Mouse (Mus musculus) neural tube, embryonic 12.5 days (tissue): ENCODE results near the gene Nphp4. TPM values are rescaled to one million over a fixed set of nuclear protein-coding genes. Genes with fewer than 3 reads are reported as not detected.

ENCODE experiments used
- ATAC-seq: fragments of 200-750 bp; cut with Nextera tagmentation; 2 replicates; pipeline ENCODE4 v1.8.0; 2017; ENCODE audit warnings: low read depth, mild to moderate bottlenecking, moderate TSS enrichment, moderate library complexity; ENCODE audit not compliant: low FRiP score
- H3K27ac ChIP-seq: fragments of 300-500 bp; sonication (generic); 2 replicates; pipeline ENCODE4 v1.5.1; 2016
- H3K27me3 ChIP-seq: fragments of 300-500 bp; sonication (generic); replicated peaks from 2 replicates; pipeline ENCODE4 v1.6.1; 2016; ENCODE audit warnings: mild to moderate bottlenecking
- H3K36me3 ChIP-seq: fragments of 300-500 bp; sonication (generic); 2 replicates; pipeline ENCODE4 v1.6.1; 2016; ENCODE audit warnings: mild to moderate bottlenecking
- H3K4me1 ChIP-seq: fragments of 300-500 bp; sonication (generic); 2 replicates; pipeline ENCODE4 v1.6.1; 2016
- H3K4me2 ChIP-seq: fragments of 300-500 bp; sonication (generic); replicated peaks from 2 replicates; pipeline ENCODE4 v1.6.1; 2016; ENCODE audit warnings: mild to moderate bottlenecking
- H3K4me3 ChIP-seq: fragments of 300-500 bp; sonication (generic); 2 replicates; pipeline ENCODE4 v1.5.1; 2016
- H3K9ac ChIP-seq: fragments of 300-500 bp; sonication (generic); 2 replicates; pipeline ENCODE4 v1.6.1; 2016; ENCODE audit warnings: mild to moderate bottlenecking
- H3K9me3 ChIP-seq: fragments of 300-500 bp; sonication (generic); 2 replicates; pipeline ENCODE4 v1.6.1; 2016; ENCODE audit warnings: mild to moderate bottlenecking
- WGBS: fragments of 180-500 bp; shearing (Covaris S2); methylation state at CpG from one replicate; pipeline ENCODE4 v1.1.7; 2016; 5-methylcytosine and 5-hydroxymethylcytosine counted together
- polyA plus RNA-seq: library from polyadenylated mRNA; unstranded; fragments of >200 nt; fragmentation: Nextera tagmentation; extraction: Ambion mirVana; gene quantifications from 2 replicates; pipeline ENCODE4 v1.2.1, GENCODE M21; 2016

Nphp4 gene
- polyA plus RNA-seq, 1 experiment from 2014 or later, result 7.2 TPM

DNA sequence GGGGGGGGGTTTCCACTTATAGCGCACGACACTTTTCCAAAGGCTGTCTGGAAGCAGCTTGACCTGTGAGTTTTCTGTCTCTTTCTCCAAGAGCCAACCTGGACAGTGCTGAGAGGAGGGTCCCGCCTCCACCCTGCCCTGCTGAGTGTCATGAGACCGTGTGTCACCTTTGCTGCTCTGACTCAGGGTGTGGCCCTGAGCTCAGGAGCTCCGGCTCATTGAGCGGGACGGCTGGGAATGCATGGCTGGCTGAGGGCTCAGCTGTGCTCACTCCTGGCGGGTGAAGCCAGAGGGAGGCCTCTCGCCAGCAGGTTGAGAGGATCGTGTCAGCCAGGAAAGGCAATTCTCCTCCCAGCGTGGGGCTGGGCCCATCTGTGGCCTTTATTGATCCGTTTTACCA, 97.8 kb downstream of the Nphp4 start:
- no peaks in the 10 kb centered on the region for H3K36me3 ChIP-seq
- WGBS, result 56% methylated on average over 12 of the region's 12 CpGs
- H3K4me2 ChIP-seq, result no peak overlapping the region
- H3K9ac ChIP-seq, result no peak overlapping the region
- H3K27me3 ChIP-seq, result no peaks in the 10 kb centered on the region
- H3K27ac ChIP-seq, result no peak overlapping the region
- H3K9me3 ChIP-seq, result no peaks in the 10 kb centered on the region
- H3K4me1 ChIP-seq, result no peaks in the 10 kb centered on the region
- H3K4me3 ChIP-seq, result no peak overlapping the region
- no peak for ATAC-seq

DNA sequence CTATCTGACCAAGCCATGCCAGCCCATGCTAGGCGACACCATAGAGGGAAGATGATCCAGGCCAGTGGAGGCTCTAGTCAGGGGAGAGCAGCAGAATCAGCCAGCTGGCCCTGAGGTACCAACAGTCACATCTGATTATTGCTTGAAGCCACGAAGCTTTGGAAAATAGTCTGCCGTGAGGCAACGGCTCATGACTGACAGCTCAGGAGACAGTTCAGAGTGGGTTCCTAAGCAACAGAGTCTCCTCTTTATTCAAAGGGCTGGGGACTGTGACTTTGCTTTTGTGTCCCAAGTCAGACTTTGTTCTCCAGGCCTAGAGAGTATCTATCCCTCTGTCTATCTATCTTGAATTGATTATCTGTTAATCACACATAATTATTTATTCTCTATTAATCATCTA, 100.3 kb downstream of the Nphp4 start:
- 75% methylated on average over 4 of the region's 4 CpGs for WGBS
- H3K4me2 ChIP-seq, result no peak overlapping the region
- no peak overlapping the region for H3K27ac ChIP-seq
- H3K27me3 ChIP-seq, result no peaks in the 10 kb centered on the region
- no peak for ATAC-seq
- H3K36me3 ChIP-seq, result no peaks in the 10 kb centered on the region
- no peak overlapping the region for H3K9ac ChIP-seq
- H3K4me1 ChIP-seq, result no peaks in the 10 kb centered on the region
- no peaks in the 10 kb centered on the region for H3K9me3 ChIP-seq
- H3K4me3 ChIP-seq, result no peak overlapping the region

DNA sequence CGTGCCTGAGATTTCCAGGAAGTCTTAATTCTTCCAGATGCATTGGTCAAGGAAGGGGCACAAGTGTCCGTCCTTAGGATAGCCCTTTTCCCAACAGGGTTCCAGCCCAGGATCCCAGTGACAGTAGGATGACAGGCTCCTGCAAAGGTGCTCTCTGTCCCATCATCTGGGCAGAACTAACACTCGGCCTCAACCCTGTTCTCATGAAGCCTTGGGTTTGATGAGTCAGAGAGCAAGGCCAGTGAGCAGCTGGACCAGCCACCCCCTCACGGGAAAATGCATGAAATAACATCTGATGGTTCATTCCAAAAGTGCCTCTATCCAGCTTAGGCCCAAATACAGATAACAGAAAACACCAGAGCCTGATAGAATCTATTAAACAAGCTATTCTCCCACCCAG, 103.5 kb downstream of the Nphp4 start:
- Histone ChIP-seq H3K27me3 (no peaks in the 10 kb centered on the region), H3K36me3 (no peaks in the 10 kb centered on the region), H3K9me3 (no peaks in the 10 kb centered on the region), H3K4me2 (no peak overlapping the region), H3K4me1 (no peaks in the 10 kb centered on the region), H3K27ac (no peak overlapping the region), H3K9ac (no peak overlapping the region), H3K4me3 (no peak overlapping the region)
- WGBS, result 81% methylated on average over 4 of the region's 4 CpGs
- no peak for ATAC-seq

DNA sequence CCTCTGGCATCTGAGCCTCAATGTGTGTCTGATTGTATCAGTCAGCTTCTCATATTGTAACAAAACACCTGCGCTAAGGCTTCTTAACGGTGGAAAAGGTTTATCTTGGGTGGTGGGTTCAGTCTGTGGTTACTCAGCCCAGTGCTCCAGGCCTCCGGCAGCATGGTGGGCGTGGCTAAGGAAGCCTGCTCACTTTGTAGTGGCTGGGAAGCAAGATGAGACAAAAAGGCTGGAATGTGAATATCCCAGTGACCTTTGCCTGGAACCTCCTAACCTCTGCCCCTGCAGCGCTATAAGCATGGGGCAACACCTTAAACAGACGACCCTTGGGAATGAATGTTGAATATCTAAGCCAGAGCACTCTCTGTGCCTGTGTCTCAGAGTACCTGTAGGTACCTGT, 105.7 kb downstream of the Nphp4 start:
- Histone ChIP-seq H3K4me3 (no peak overlapping the region), H3K27ac (no peak overlapping the region), H3K9me3 (no peaks in the 10 kb centered on the region), H3K4me1 (no peaks in the 10 kb centered on the region), H3K36me3 (no peaks in the 10 kb centered on the region), H3K27me3 (no peaks in the 10 kb centered on the region), H3K4me2 (no peak overlapping the region), H3K9ac (no peak overlapping the region)
- ATAC-seq, result no peak
- WGBS, result 45% methylated on average over 6 of the region's 6 CpGs

DNA sequence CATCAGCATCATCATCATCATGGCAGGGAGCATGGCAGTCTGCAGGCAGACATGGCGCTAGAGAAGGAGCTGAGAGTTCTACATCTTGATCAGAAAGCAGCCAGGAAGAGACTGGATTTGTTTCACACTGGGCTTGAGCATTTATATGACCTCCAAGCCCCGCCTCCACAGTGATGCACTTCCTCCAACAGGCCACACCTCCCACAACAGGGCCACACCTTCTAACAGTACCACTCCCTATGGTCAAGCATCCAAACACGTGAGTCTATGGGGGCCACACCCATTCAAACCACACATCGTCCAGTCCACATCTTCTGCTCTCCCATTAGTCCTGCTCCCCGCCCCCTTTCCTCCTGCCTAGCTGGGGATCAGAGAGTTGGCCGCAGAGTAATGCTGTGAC, 107.1 kb downstream of the Nphp4 start:
- H3K4me2 ChIP-seq, result no peak overlapping the region
- ATAC-seq, result no peak
- H3K4me3 ChIP-seq, result no peak overlapping the region
- no peaks in the 10 kb centered on the region for H3K27me3 ChIP-seq
- H3K9me3 ChIP-seq, result no peaks in the 10 kb centered on the region
- 73% methylated on average over 6 of the region's 6 CpGs for WGBS
- H3K9ac ChIP-seq, result no peak overlapping the region
- H3K4me1 ChIP-seq, result no peaks in the 10 kb centered on the region; the same call in 1 of the 2 replicates
- no peak overlapping the region for H3K27ac ChIP-seq
- H3K36me3 ChIP-seq, result no peaks in the 10 kb centered on the region

DNA sequence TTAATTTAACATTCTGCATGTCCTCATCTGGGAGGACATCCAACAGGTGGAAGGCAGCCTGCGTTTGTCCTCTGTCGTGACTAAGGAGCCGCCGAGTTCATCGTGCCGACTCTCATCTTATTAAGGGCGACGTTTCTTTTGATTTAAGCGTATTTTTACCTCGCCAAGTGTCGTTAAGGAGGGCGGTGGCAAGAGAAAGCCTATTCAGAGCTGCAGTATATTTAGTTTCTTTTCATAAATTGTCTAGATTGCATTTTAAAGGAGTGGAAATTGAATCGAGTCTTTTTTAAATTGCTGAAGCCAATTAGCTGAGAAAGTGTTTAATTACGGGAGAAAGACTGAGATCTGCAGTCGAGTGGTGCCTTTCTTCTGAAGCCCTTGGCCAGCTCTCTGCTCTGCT, 109.0 kb downstream of the Nphp4 start:
- H3K4me2 ChIP-seq, result no peak overlapping the region
- no peak overlapping the region for H3K9ac ChIP-seq
- H3K9me3 ChIP-seq, result no peaks in the 10 kb centered on the region
- H3K27ac ChIP-seq, result no peak overlapping the region
- 78% methylated on average over 15 of the region's 15 CpGs for WGBS
- H3K27me3 ChIP-seq, result no peaks in the 10 kb centered on the region
- ATAC-seq, result no peak
- no peak overlapping the region for H3K4me3 ChIP-seq
- H3K4me1 ChIP-seq, result no peaks in the 10 kb centered on the region; the same call in 1 of the 2 replicates
- no peaks in the 10 kb centered on the region for H3K36me3 ChIP-seq

DNA sequence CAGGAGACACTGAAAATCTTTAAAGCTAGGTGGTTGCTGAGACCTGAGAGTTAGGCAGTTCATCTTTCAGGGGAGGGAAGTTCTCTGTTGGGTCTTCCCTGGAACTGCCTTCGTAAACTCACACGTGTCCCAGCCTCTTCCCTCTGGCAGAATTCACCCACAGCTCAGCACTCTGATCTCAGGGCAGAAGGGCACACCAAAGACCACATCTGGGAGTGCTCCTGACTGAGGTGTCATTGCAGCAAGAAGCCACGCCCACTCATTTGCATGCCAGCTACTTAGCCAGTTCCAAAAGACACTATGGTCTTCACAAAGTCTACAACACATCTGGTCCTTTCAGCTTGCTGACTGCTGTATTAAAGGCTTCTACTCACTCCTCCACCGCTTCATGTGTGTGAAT, 109.7 kb downstream of the Nphp4 start:
- H3K27me3 ChIP-seq, result no peaks in the 10 kb centered on the region
- H3K9ac ChIP-seq, result no peak overlapping the region
- no peaks in the 10 kb centered on the region for H3K36me3 ChIP-seq
- H3K4me1 ChIP-seq, result no peaks in the 10 kb centered on the region; the same call in 1 of the 2 replicates
- H3K27ac ChIP-seq, result no peak overlapping the region
- 39% methylated on average over 4 of the region's 4 CpGs for WGBS
- no peak overlapping the region for H3K4me3 ChIP-seq
- H3K9me3 ChIP-seq, result no peaks in the 10 kb centered on the region
- H3K4me2 ChIP-seq, result no peak overlapping the region
- ATAC-seq, result no peak

DNA sequence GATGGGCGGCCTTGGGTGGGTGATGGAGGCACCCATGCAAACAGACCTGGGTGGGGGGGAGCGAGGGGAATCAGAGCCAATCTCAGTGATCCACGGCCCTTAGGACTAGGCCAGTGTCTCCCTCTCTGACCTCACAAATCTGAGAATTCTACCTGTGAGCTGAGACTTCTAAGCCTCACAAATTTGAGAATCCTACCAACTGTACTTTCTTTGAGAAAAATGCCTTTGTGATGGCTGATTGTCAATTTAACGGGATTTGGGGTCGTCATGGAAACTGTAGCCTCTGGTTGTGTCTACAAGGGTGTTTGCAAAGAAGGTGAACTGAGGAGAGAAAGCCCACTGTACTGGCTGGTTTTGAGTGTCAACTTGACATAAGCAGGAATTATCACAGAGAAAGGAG, 127.8 kb downstream of the Nphp4 start:
- Histone ChIP-seq H3K4me1 (no peaks in the 10 kb centered on the region), H3K9ac (no peak overlapping the region), H3K27ac (no peak overlapping the region), H3K4me3 (no peak overlapping the region), H3K4me2 (no peak overlapping the region), H3K9me3 (no peaks in the 10 kb centered on the region), H3K36me3 (no peaks in the 10 kb centered on the region), H3K27me3 (no peaks in the 10 kb centered on the region)
- 87% methylated on average over 5 of the region's 5 CpGs for WGBS
- no peak for ATAC-seq

DNA sequence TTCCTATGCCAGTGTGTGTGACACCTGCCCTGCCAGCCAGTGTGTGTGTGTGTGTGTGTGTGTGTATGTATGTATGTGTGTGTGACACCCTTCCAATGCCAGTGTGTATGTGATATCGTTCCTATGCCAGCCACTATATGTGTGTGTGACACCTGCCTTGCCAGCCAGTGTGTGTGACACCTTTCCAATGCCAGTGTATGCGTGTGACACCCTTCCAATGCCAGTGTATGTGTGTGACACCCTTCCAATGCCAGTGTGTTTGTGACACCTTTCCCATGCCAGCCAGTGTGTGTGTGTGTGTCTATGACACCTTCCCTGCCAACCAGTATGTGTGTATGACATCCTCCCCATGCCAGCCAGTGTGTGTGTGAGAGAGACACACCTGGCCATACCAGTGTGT, 132.7 kb downstream of the Nphp4 start:
- no peak for ATAC-seq
- no peaks in the 10 kb centered on the region for H3K36me3 ChIP-seq
- H3K4me2 ChIP-seq, result no peak overlapping the region
- no peaks in the 10 kb centered on the region for H3K27me3 ChIP-seq
- H3K9ac ChIP-seq, result no peak overlapping the region
- H3K4me3 ChIP-seq, result no peak overlapping the region
- no peaks in the 10 kb centered on the region for H3K4me1 ChIP-seq
- H3K9me3 ChIP-seq, result no peaks in the 10 kb centered on the region
- H3K27ac ChIP-seq, result no peak overlapping the region
- 87% methylated on average over 2 of the region's 2 CpGs for WGBS

DNA sequence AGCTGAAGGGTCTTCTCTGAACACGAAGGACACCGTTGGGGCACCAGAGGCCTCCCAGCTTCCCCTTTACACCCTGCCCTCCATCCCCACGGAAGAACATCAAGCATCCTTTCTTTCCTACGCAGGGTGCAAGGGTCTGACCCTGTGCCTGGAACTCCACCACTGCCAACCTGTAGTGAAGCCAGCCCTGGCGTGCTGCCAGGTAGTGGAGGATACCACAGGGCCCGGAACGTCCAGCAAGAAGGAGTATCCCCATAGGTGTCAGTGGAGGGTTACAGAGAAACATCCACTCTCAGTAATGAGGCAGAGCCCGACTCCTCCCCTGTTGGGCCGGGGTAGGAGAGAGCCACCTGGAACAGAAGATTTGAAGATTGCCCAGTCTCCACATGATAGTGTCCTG, 133.5 kb downstream of the Nphp4 start:
- H3K27ac ChIP-seq, result no peak overlapping the region
- no peaks in the 10 kb centered on the region for H3K27me3 ChIP-seq
- ATAC-seq, result no peak
- WGBS, result 87% methylated on average over 9 of the region's 9 CpGs
- H3K9ac ChIP-seq, result no peak overlapping the region
- H3K4me1 ChIP-seq, result no peaks in the 10 kb centered on the region
- H3K9me3 ChIP-seq, result no peaks in the 10 kb centered on the region
- no peak overlapping the region for H3K4me3 ChIP-seq
- no peak overlapping the region for H3K4me2 ChIP-seq
- no peaks in the 10 kb centered on the region for H3K36me3 ChIP-seq

Other genes with a start within 250 kb of the Nphp4 start
- gene Gpr153, start 202.5 kb upstream of the Nphp4 start, polyA plus RNA-seq, result 13.9 and 15.5 TPM in 2 replicates
- 0.58 and 1.1 TPM in 2 replicates for gene Hes3, start 185.0 kb upstream of the Nphp4 start, polyA plus RNA-seq
- gene Icmt, start 179.5 kb upstream of the Nphp4 start, polyA plus RNA-seq, result 23.0 and 24.7 TPM in 2 replicates
- gene Rnf207, start 157.7 kb upstream of the Nphp4 start, polyA plus RNA-seq, result 5.8 and 7.3 TPM in 2 replicates
- 255 and 274 TPM in 2 replicates for gene Rpl22, start 151.0 kb upstream of the Nphp4 start, polyA plus RNA-seq
- gene Chd5, start 138.1 kb upstream of the Nphp4 start, polyA plus RNA-seq, result 6.1 and 7.8 TPM in 2 replicates
- 19.9 and 21.6 TPM in 2 replicates for gene Kcnab2, start 1.2 kb downstream of the Nphp4 start, polyA plus RNA-seq